Mouse (Mus musculus) thymus, postnatal 0 days (tissue): Measurements from ENCODE around the gene Slc43a2. TPM values are rescaled to one million over a fixed set of nuclear protein-coding genes. Genes with fewer than 3 reads are reported as not detected.

Experiments
- DNase-seq: peaks from one replicate; pipeline ENCODE4 v3.0.0-alpha.2; 2015; ENCODE audit warnings: low spot score
- polyA plus RNA-seq: library from polyadenylated mRNA; unstranded; fragments of >200 nt; fragmentation: Nextera tagmentation; extraction: Ambion mirVana; gene quantifications from 2 replicates; pipeline ENCODE4 v1.2.1, GENCODE M21; 2015

Slc43a2 gene
- polyA plus RNA-seq, 1 experiment from 2014 or later: 33.2 TPM

DNA sequence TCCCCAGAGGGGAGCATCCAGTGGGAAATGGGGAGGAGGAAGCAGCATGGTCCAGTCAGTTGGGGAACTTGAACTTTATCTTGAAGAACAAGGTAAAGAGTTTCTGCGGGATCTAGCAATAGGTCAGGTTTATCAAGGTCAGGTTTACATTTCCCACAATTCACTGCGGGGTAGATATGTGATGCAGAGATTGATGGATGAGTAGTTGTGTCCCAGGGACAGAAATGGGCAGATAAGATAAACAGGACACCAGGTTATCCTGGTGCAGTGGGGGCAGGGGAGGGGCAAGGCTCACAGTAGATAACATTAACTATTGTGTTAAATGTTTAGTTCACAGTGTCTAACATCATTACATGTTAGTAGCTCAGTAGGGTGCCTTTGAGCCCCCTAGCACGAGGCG, 1.7 kb upstream of the Slc43a2 start:
- no peak for DNase-seq

DNA sequence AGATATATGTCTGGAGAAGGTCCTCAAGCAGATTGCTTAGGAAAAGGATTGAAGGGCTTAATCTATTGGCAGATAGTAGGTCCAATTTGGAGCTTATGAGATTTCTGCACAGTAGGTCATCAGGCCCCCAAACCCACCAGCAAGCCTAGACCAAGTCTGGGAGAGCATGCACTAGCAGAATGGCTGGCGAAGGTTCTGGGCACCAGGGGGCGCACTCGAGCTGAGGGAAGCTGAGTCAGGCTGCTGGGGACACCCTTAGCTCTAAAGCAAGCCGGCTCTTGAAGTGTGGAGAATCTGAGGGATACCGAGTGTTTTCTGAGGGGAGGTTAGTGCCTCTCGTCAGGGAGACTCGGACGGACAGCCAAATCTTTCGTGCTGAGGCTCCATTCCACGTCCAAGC, 1.2 kb upstream of the Slc43a2 start:
- peak; percentile 93 for DNase-seq

DNA sequence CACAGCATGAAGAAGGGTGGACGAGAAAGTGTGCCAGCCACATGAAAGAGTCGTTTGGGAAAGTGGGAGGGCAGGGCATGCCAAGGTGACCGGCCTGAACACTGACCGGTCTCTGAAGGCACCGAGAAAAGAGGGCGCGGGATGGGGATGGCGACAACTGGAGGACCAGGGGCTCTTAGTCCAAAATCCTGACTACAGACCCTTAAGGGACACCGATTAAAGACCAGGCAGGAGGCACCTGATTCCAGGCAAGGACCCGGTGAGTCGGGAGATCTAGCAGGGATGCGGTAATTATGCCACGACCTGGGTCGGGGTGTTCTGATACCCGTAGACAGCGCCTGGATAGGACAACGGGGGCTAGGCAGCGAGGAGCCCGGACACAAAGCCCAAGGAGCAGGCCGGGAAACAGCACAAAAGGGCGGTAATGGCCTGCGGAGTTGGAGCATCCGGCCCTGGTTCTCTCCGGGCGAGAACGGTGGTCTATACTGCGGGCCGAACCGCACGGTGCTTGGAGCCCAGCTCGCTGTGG, 585 bp upstream of the Slc43a2 start:
- DNase-seq: peak; percentile 37

GRCm38 (mm10) chr11:75532340-75533277, 1.1 kb downstream of the Slc43a2 start:
- peak; percentile 82 for DNase-seq

DNA sequence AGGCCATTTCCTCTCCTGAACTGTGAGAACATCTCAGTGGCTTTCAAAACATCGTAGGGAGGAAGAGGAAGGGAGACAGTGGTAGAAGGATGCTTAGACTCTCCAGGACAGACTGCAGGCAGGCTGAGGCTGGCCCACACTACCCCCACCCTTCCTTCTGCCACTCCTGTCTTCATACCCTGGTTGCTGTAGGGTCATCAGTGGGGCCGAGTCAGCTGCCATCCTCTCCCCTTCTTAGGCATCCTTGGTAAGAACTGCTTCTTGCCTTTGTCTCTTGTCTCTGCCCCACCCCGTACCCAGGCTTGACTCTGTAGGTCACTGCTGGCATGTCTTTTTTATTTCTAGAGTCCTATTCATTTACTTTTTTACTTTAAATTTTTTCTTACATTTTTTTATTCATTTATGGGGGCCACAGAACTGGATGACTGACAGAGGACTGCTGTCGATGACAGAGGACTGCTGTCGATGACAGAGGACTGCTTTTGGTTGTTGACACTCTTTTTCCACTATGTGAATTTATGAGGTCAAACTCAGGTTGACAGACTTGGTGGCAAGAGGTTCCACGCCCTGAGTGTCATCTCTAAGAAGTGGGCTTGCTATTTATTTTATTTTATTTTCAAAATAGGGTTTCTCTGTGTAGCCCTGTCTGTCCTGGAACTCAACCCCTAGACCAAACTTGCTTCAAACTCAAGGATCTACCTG, 2.0 kb downstream of the Slc43a2 start:
- DNase-seq: peak; percentile 33

- DNase-seq: no peak
Measured at GRCm38 (mm10) chr11:75534286-75535033, 3.0 kb downstream of the Slc43a2 start.

DNA sequence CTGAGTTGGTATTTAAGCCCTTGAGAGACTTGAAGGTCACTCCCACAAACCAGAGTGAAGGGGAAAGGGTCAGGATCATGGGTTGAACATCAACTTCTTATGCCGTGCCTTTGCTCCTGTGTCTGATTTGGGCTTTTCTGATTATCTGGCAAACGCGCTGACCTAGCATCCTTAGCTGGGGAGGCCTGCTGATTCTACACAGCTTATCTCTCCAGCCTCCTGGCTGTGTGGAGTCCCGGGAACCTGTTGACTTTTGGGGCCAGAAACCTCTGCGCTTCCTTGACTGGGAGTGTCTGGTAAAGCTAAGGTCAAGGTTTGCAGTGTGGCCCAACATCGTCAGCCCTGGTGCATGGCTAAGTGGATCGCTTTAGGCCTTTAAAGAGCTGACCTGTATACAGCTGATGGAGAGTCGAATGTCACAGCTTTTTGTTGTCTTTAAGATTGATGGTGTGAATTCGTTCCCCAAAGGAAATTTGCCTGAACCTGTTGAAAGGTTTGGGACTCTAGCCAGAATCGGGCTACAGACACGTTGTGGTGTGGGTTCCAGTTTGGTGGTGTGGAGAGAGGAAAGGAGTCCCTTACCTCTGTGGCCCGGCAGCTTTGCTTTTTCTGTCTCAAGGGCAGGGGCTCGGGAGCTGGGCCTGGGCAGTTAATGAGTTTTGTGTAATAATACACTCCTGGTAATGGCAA, 3.8 kb downstream of the Slc43a2 start:
- DNase-seq: no peak

GRCm38 (mm10) chr11:75536255-75537024, 4.9 kb downstream of the Slc43a2 start:
- no peak for DNase-seq

DNA sequence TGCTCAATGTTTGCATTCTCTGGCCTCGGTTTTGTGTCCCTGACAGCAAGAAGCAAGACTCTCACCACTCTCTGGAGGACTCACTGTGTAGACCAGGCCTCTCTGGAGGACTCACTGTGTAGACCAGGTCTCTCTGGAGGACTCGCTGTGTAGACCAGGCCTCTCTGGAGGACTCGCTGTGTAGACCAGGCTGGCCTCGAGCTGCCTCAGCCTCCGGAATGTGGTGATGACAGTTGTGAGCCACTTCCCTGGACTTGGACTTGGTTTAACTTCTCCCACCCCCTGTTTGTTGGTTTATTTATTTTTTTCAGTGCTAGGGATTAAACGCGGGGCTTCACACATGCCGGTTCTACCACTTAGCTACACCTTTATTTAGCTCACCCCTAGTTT, 5.5 kb downstream of the Slc43a2 start:
- no peak for DNase-seq

- DNase-seq: peak; percentile 77
Measured at GRCm38 (mm10) chr11:75537491-75538183, 6.1 kb downstream of the Slc43a2 start.

- no peak for DNase-seq
Measured at GRCm38 (mm10) chr11:75538184-75538969, 6.9 kb downstream of the Slc43a2 start.

DNA sequence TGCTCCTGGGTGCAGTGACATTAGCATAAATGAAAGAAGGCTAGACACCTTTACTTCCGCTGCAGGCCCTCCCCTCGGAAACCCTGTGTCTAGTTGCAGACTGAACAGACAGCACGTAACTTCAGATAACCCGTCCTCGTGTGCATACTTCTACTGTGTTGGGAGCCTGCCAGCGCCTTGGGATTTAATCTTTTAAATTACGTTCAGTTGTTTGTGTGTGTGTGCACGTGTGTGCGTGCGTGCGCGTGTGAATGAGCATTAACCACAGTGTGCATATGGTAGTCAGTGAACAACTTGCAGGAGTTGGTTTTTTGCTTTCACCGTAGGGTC, 7.4 kb downstream of the Slc43a2 start:
- peak; percentile 45 for DNase-seq

DNA sequence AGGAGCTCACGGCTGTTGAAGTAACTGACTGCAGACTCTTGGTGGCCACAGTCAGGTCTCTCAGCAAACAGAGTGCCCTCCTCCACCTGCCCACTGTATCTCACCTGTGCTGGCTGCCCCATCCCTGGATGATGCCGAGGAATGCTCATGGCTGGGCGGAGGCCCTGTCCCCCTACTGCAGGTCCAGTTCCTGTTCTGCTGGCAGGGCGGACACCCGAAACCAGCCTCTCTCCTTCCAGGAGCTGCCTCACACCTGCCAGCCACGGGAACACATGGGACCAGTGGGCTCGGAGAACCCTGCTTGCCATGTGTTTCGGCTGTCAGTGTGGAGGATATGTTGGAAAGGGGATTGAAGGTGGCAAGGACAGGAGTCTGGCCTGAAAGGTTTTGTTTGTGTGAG, 8.7 kb downstream of the Slc43a2 start:
- no peak for DNase-seq

DNA sequence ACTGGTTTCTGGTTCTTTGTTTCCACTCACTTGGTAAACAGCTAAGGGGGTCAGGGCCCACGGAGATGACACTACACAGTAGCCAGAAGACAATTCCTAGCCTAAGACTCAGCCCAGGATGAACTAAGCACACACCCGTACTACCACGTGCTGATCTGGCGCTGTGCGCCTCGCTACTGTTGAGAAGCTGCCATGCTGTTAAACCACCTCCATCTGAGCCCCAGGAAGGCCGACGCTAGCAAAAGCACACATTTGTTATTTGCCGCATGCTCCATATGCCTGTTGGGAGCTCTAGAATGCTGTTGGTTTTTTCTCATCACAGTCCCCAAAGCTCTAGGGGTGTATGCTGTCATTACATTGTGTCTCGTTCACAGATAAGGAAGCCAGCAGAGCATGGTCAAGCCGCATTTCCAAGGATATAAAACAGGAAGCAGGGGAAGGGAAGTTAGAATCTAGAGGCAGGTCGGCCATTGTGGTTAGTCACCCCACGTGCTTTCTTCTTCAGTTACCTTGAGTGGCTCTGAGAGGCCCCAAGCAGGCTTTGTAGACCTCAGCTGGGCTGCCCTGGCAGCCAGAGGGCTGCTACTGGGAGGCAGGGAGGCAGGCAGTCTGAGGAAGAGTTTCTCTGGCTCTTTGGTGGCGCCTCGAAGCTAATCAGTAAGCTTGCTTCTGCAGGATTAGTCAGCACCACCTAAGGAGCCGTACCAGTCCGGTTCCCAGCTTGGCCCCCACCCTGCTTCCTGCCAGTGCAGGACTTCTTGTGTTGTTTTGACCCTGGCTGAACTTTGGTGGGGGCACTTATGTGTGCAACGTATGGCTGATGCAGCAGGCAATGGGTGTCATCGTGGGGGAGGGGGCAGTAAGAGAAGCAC, 9.5 kb downstream of the Slc43a2 start:
- peak; percentile 71 for DNase-seq

DNA sequence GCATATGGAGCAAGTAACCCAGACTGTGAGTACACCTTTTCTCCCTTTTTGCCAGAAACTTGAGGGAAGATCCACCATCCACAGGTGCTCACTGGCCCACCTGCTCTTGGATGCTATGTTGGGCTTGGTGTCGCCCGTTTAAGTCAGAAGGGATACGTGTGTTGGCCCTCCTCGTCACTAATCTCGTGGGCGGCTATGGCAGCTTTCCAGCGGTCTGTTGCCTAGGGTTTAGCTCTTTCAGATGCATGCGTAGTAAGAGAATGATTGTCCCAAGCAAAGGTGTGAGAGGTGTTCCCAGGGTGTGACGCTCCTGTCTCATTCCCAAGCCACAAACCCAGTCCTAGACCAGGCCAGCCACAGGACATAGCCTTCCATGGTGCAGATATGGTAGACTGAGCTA, 13.2 kb downstream of the Slc43a2 start:
- no peak for DNase-seq

- DNase-seq: no peak
Measured at GRCm38 (mm10) chr11:75546057-75546456, 14.6 kb downstream of the Slc43a2 start.

DNA sequence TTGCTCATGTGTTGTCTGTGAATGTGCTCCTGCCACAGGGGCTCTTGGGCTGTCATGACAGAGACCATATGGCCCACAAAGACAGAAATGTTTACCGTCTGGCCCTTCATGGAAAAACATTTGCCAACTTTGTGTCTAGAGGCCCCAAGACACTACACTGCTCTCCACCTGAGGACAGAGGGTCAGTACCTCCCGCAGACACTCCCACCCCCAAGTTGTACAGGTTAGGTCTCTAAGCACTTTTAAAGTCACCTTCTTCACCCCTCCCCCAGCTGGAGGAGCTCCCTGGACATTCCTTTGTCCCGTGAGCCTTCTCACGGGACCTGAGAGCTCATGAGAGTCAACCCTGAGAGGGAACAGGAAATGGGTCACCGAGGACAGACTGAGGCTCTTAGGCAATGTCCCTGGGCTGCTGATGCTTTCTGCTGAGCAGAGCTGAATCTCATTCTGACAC, 18.2 kb downstream of the Slc43a2 start:
- DNase-seq: no peak
